Mouse (Mus musculus): ENCODE results near the gene Vmn2r109. TPM values are rescaled to one million over a fixed set of nuclear protein-coding genes. Genes with fewer than 3 reads are reported as not detected.

Gene Vmn2r109
- polyA plus RNA-seq (2012; rRNA removed) = not detected in 2 replicates

GRCm38 (mm10) chr17:20564656-20565055 is at the start of gene Vmn2r109:
TSS of gene Vmn2r109 (minus strand) at chr17:20564756.

GRCm38 (mm10) chr17:20596323-20596722 is 31.8 kb upstream of the Vmn2r109 start, which contains the start of gene Vmn2r110:
TSS of gene Vmn2r110 (minus strand) at chr17:20596423.

GRCm38 (mm10) chr17:20497858-20498257 is 66.7 kb downstream of the Vmn2r109 start, which contains the start of gene Vmn1r225:
TSS of gene Vmn1r225 (plus strand) at chr17:20498158.

Other genes starting within 250 kb of the Vmn2r109 start
- gene Vmn2r107, start 219.5 kb downstream of the Vmn2r109 start, polyA plus RNA-seq (2012; rRNA removed) = not detected in 2 replicates
- not detected in 2 replicates for gene Vmn1r224, start 150.6 kb downstream of the Vmn2r109 start, polyA plus RNA-seq (2012; rRNA removed)
- not detected in 2 replicates for gene Vmn2r108, start 83.4 kb downstream of the Vmn2r109 start, polyA plus RNA-seq (2012; rRNA removed)
- gene Vmn1r225, start 66.6 kb downstream of the Vmn2r109 start, polyA plus RNA-seq (2012; rRNA removed) = not detected in 2 replicates
- gene Vmn2r110, start 31.7 kb upstream of the Vmn2r109 start, polyA plus RNA-seq (2012; rRNA removed) = not detected in 2 replicates
- not detected in 2 replicates for gene Fpr-rs3, start 60.1 kb upstream of the Vmn2r109 start, polyA plus RNA-seq (2012; rRNA removed)
- not detected in 2 replicates for gene Vmn1r226, start 118.1 kb upstream of the Vmn2r109 start, polyA plus RNA-seq (2012; rRNA removed)
- not detected in 2 replicates for gene Vmn1r227, start 165.1 kb upstream of the Vmn2r109 start, polyA plus RNA-seq (2012; rRNA removed)
- not detected in 2 replicates for gene Vmn1r228, start 221.4 kb upstream of the Vmn2r109 start, polyA plus RNA-seq (2012; rRNA removed)
- gene Vmn1r229, start 246.8 kb upstream of the Vmn2r109 start, polyA plus RNA-seq (2012; rRNA removed) = not detected in 2 replicates

Measured in central nervous system, embryonic 11.5 days (tissue).